Mouse (Mus musculus): Measurements from ENCODE around the gene Klri2.
"Not testable (repeated sequence)": the region's sequence is repeated elsewhere in the genome, so short reads cannot be mapped to it uniquely, and the experiment has no call there.

Gene Klri2

DNA sequence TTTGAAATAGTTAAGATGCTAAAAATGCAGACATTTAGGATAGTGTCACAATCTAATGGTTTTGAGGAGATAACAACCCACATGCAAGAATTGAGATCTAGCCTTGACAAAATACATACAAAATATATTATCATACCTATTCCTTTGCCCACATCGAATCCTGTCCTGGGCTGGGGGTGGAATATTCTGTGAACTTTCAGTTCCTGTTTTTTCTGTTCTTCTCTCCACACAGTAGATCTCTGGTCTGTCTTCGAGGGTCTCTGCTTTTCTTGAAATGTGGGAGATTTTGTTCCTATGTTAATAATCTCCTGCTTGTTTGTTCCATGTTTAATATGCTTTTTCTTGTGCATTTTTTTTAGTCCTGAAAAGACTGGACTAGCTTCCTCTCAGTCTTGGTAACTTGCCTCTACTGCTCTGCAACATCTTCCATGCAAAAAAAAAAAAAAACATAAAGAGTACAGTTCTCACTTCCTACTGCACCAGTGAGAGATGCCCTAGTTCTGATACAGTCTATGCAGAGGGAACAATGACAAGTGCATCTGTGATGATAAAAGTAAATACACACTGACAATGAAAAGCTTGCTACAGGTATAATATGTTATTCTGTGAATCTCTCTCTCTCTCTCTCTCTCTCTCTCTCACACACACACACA is at the start of gene Klri2:
Klri2 (minus strand) TSS at position 416 of the 653 bp plus-strand sequence.
- in situ Hi-C loops (cut with MboI, MseI) = no loop called here

DNA sequence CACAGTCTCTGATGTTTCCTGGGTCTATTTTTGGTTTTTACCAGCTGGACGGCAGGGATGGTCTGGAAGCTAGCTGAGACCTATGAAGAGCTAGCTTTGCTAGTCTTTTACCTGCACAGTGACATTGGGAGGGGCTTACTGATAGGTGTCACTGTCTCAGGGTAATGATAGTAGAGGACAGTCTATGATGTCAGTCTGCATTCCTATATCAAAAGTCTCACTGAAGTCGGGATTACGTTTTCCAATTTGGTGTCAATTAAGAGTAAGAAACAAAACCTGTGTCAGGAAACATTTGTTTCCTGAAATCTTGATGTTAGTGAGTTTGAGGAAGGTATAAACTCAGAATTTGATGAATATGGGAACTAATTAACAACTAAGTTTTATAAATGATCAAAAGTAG is 43.9 kb upstream of the Klri2 start, which contains the start of gene Gm156:
Gm156 (minus strand) TSS at position 101 of the 400 bp plus-strand sequence.
- in situ Hi-C loops (cut with MboI, MseI) = not testable (repeated sequence)

DNA sequence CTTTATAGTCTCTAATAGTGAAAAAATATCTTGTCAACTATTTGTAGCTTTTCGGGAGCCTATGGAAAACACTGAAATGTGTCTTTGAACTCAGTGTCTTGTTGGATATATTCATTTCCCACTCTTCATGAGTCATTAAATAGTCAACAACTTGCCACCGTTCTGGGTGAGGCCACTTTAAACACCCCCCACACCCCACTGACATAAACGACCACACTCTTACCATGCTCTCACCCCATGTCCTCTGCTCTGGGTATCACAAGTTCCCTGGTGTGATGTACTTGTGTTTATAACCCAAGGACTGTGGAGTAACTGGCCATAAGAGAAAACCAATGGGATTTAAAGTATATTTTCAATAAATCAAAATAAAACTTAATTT is 7.4 kb upstream of the Klri2 start:
- in situ Hi-C loops (cut with MboI, MseI) = no loop called here

GRCm38 (mm10) chr6:129747016-129747653 is 6.9 kb upstream of the Klri2 start:
- in situ Hi-C loops (cut with MboI, MseI) = no loop called here

DNA sequence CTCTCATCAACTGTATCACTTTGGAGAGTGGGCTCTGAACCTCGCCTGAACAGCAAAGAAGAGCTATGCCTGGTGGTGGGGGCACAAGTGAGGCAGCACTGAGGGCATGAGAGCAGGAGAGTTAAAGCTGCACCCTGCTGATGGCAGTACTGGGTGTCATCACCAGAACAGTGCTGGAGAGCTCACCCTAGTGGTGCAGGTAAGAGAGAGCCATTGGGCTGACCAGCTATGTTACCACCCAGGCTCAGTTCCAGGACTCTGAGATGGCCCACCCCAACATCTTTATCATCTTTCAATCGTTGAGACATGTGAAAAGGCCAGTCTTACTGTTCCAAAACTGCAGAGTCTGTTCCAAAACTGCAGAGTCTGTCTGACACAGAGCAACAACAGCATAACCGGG is 5.9 kb upstream of the Klri2 start:
- in situ Hi-C loops (cut with MboI, MseI) = no loop called here

- in situ Hi-C loops (cut with MboI, MseI) = no loop called here
Measured at GRCm38 (mm10) chr6:129736414-129736813, 3.9 kb downstream of the Klri2 start.

DNA sequence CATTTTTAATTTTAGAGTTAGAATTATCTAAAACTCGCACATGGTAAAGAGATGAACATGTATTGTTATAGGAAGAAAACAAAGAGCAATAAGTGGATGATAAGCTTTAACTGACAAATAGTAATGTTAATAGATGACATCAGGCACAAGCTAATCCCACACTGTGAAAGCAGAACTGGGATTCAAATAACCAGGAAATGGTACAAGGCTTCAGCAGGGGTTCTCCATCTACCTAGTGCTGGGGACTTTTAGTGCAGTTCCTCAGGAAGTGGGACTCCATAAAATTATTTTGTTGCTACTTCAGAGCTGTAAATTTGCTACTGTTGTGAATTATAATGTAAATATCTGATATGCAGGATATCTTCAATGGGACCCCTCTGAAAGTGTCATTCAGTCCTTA is 13.0 kb downstream of the Klri2 start:
- in situ Hi-C loops (cut with MboI, MseI) = no loop called here

DNA sequence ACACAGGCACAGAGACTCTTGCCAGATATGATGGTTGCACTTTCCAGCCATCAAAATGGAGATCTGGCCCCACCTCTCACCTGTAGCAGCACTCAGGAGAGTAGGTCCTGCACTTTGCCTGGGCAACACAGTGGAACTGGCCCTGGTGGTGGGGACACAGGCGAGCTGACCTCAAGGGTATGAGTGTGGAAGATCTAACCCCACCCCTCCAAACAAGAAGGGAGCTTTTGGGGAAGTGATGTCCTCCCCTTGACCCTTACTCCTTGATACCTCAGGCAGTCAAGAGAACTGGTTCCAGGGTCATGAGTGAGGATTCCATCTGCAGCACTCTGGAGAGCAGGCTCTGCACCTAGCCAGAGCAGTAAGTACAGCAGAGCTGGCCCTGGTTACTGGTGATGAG is 18.9 kb downstream of the Klri2 start:
- in situ Hi-C loops (cut with MboI, MseI) = no loop called here

DNA sequence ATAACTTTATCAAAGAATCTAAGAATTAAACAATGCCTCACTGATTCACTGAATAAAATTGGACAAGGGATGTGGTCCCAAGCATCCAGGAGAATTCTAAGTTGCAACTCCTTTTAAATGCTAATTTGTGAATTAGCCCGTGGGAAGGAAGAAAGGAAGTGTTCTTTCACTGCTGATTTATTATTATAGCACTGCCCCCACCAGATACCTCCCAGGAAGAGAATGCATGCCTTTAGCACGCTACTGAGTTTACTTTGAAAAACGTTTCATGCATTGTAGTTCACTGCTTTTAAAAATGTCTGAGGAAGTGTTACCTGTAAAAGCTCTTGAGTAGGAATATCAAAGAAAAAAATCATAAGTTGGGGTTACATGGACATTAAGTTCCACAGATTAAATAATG is 19.8 kb downstream of the Klri2 start:
- in situ Hi-C loops (cut with MboI, MseI) = no loop called here

DNA sequence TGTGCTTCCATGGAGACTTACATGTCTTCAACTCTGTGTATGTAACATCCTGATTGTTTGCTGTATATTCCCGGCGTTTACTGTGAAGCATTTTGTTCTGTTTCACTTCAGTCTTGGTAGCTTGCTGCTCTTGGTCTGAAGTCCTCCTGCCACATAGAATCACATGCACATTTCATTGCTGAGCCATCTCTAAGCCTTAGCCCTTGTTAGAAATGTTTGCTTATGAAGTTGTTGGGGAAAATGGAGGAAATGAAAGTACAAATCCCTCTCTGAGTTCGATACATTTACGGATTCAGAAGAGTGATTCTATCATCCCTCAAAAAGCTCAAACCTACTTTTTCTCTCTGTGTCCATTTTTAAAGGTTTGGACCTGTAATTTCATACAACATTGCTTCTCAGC is 23.3 kb downstream of the Klri2 start, which contains the start of gene Klri1:
Klri1 (minus strand) TSS at position 101 of the 400 bp plus-strand sequence.
- in situ Hi-C loops (cut with MboI, MseI) = no loop called here

DNA sequence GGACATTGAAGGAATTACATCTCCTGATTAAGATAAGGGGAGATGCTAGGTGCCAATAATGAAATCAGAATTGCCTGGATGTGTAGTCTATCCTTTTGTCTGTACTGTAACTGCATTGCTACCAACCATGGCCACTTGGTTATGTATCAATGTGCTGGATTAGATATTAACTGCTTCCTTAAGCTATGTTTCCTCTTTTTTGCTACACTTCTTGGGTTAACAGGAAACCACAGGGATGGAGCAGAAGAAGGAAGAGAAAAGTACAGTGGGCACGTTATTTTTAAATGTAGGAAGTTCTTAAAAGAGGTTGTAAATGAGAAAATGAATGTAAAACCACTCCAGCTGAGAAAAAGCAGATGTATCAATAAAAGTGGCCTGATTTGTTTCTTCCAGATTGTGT is 26.7 kb downstream of the Klri2 start:
- in situ Hi-C loops (cut with MboI, MseI) = no loop called here

DNA sequence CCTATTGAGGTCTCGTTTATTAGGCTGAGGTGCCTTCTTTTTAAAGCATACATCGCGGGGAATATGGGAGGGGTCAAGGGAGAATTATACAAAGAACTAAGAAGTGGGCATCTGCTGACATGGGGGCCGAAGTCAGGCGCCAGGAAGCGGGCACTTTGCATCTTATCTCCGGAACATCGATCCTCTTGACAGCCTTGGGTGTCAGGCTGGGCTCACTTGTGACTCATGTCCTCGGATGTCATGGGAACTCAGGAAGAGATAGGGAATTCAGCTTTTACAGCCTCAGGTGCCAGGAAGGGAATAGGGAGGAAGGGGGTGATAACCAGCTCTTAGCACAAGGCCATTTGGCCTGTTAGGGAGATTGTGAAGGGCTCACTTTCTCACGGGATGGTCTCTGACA is 48.8 kb downstream of the Klri2 start:
- in situ Hi-C loops (cut with MboI, MseI) = not testable (repeated sequence)

- in situ Hi-C loops (cut with MboI, MseI) = no loop called here
Measured at GRCm38 (mm10) chr6:129680379-129680778, 59.9 kb downstream of the Klri2 start.

Data from T-helper 1 cell (primary cell).